Mouse (Mus musculus) liver, embryonic 12.5 days (tissue): Measurements from ENCODE around the gene Sp140. TPM values are rescaled to one million over a fixed set of nuclear protein-coding genes. Genes with fewer than 3 reads are reported as not detected.
"Not testable (repeated sequence)": the region's sequence is repeated elsewhere in the genome, so short reads cannot be mapped to it uniquely, and the experiment has no call there.

ENCODE experiments used
- ATAC-seq: fragments of 200-750 bp; cut with Nextera tagmentation; 2 replicates; pipeline ENCODE4 v1.8.0; 2017; ENCODE audit warnings: moderate number of reproducible peaks, mild to moderate bottlenecking, moderate library complexity
- H3K27ac ChIP-seq: fragments of 300-500 bp; sonication (generic); 2 replicates; pipeline ENCODE4 v1.5.1; 2016; ENCODE audit warnings: mild to moderate bottlenecking
- H3K27me3 ChIP-seq: fragments of 300-500 bp; sonication (generic); replicated peaks from 2 replicates; pipeline ENCODE4 v1.6.1; 2016; ENCODE audit warnings: mild to moderate bottlenecking, moderate library complexity
- H3K36me3 ChIP-seq: fragments of 300-500 bp; sonication (generic); 2 replicates; pipeline ENCODE4 v1.6.1; 2016; ENCODE audit warnings: mild to moderate bottlenecking, moderate library complexity
- H3K4me1 ChIP-seq: fragments of 300-500 bp; sonication (generic); 2 replicates; pipeline ENCODE4 v1.6.1; 2016
- H3K4me2 ChIP-seq: fragments of 300-500 bp; sonication (generic); 2 replicates; pipeline ENCODE4 v1.6.1; 2016; ENCODE audit warnings: mild to moderate bottlenecking, moderate library complexity
- H3K4me3 ChIP-seq: fragments of 300-500 bp; sonication (generic); 2 replicates; pipeline ENCODE4 v1.5.1; 2016; ENCODE audit warnings: mild to moderate bottlenecking, moderate library complexity
- H3K9ac ChIP-seq: fragments of 300-500 bp; sonication (generic); 2 replicates; pipeline ENCODE4 v1.6.1; 2016; ENCODE audit warnings: mild to moderate bottlenecking, moderate library complexity
- H3K9me3 ChIP-seq: fragments of 300-500 bp; sonication (generic); replicated peaks from 2 replicates; pipeline ENCODE4 v1.6.1; 2016; ENCODE audit warnings: mild to moderate bottlenecking, moderate library complexity
- WGBS: fragments of 180-500 bp; shearing (Covaris S2); methylation state at CpG from one replicate; pipeline ENCODE4 v1.1.7; 2016; ENCODE audit not compliant: insufficient replicate concordance; 5-methylcytosine and 5-hydroxymethylcytosine counted together
- polyA plus RNA-seq: library from polyadenylated mRNA; unstranded; fragments of >200 nt; fragmentation: Nextera tagmentation; extraction: Ambion mirVana; gene quantifications from 2 replicates; pipeline ENCODE4 v1.2.1, GENCODE M21; 2016

Sp140 gene
- polyA plus RNA-seq, 1 experiment from 2014 or later: 3.0 TPM

DNA sequence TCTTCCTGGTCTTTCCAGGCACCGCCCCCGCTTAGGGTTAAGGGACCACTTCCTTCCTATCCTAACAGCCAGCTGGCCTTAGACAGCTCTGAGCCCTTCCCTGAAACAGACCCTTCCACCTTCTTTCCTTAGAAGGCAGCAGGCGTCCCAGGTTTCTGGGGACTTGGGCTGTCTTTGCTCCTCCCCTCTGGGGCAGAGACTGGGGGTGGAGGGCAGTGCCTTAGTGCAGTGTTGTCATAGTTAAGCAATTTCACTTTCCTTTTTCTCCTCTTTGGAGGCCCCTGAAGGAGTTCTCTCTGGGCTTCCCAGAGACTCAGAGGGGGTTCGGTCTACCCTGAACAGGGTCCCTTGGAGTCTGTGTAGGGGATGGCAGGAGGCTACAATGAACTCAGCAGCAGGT lies 616 bp downstream of the Sp140 start:
- peak overlapping the region; percentile 54 for H3K4me2 ChIP-seq

GRCm38 (mm10) chr1:85604341-85604740 lies 4.2 kb downstream of the Sp140 start:
- H3K4me2 ChIP-seq, H3K9me3 ChIP-seq, H3K27ac ChIP-seq, H3K36me3 ChIP-seq, H3K27me3 ChIP-seq, H3K9ac ChIP-seq, H3K4me1 ChIP-seq, H3K4me3 ChIP-seq, ATAC-seq: not testable (repeated sequence)
- no CpG with 5 or more reads among the region's 1 CpGs for WGBS

More for the DNA sequence above, 616 bp downstream of the Sp140 start:
- peak overlapping the region; percentile 8; the same call in 1 of the 2 replicates for H3K4me3 ChIP-seq
- peak overlapping the region; percentile 31; the same call in 1 of the 2 replicates for H3K27ac ChIP-seq
- not testable (repeated sequence) for H3K36me3 ChIP-seq, H3K4me1 ChIP-seq, H3K9ac ChIP-seq, H3K9me3 ChIP-seq, ATAC-seq, H3K27me3 ChIP-seq
- 38% methylated on average over 4 of the region's 4 CpGs for WGBS

DNA sequence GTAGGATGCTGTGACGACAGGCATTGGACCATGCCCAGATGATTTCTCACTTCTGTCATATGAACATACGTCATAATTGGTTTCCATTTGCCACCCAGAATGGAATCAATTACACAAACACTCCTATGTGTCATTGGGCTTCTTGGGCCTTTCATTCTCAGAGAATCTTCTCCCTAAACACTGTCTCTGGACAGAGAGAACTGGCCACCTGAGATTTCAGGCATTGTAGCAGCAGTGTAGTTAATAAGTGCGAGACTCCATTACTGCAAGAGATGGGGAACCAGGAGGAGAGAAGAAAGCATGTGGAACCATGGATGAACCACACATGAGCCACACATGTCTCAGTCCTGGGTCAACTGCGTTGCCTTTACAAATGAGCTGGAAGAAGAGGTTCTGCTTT lies 8.2 kb downstream of the Sp140 start:
- 70% methylated on average over 3 of the region's 4 CpGs for WGBS
- ATAC-seq, H3K4me2 ChIP-seq, H3K4me1 ChIP-seq, H3K27ac ChIP-seq, H3K27me3 ChIP-seq, H3K9me3 ChIP-seq, H3K36me3 ChIP-seq, H3K9ac ChIP-seq, H3K4me3 ChIP-seq: not testable (repeated sequence)

- H3K27me3 ChIP-seq, H3K4me1 ChIP-seq, ATAC-seq, H3K4me3 ChIP-seq, H3K9me3 ChIP-seq, H3K9ac ChIP-seq, H3K4me2 ChIP-seq, H3K36me3 ChIP-seq, H3K27ac ChIP-seq: not testable (repeated sequence)
- no CpG with 5 or more reads among the region's 4 CpGs for WGBS
Measured at GRCm38 (mm10) chr1:85610581-85610980, 10.4 kb downstream of the Sp140 start.

GRCm38 (mm10) chr1:85615096-85615495 lies 14.9 kb downstream of the Sp140 start:
- H3K27ac ChIP-seq, H3K4me1 ChIP-seq, H3K36me3 ChIP-seq, H3K27me3 ChIP-seq, H3K9me3 ChIP-seq, ATAC-seq, H3K4me3 ChIP-seq, H3K4me2 ChIP-seq, H3K9ac ChIP-seq: not testable (repeated sequence)
- 79% methylated on average over 3 of the region's 3 CpGs for WGBS

DNA sequence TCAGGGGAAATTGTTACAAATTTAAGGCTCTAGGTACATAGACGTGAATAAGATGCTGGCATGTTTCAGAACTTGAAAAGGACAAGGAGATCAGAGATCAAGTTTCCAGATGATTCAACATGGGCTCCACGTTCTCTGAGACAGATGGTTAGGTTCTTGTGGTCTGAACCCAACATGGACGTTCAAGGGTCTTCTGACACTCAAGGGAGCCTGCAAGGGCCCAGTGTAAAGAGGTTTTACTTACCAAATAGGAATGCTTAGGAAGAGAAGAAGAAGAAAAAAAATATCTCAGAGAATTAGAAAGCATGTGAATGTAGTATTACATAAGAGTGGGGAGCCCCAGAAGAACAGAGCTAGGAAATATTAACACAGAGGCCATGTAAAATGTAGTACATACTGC lies 15.6 kb downstream of the Sp140 start:
- not testable (repeated sequence) for ATAC-seq, H3K4me1 ChIP-seq, H3K36me3 ChIP-seq, H3K4me3 ChIP-seq, H3K9ac ChIP-seq, H3K27me3 ChIP-seq, H3K4me2 ChIP-seq, H3K9me3 ChIP-seq, H3K27ac ChIP-seq
- WGBS: 56% methylated on average over 3 of the region's 3 CpGs

DNA sequence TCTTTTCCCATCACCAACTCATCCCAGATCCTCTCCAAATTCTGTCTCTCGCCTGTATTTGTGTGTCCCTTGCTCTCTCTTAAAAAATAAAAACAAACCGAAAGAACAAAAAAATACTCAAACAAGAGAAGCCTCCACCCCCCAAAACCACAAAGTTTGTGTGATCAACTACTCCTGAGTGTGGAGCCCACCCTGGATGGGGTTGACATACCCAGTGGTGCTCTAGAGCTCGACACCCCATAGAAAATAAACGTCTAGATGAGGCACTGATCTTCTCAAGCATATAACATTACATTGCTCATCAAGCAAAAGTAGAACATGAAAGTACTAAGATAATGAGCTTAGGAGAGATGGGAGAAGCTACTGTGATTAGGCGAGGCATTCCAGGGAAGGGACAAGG lies 17.0 kb downstream of the Sp140 start:
- not testable (repeated sequence) for H3K4me3 ChIP-seq, H3K27ac ChIP-seq, ATAC-seq, H3K9ac ChIP-seq, H3K27me3 ChIP-seq, H3K4me1 ChIP-seq, H3K36me3 ChIP-seq, H3K4me2 ChIP-seq, H3K9me3 ChIP-seq
- WGBS: 51% methylated on average over 4 of the region's 5 CpGs

GRCm38 (mm10) chr1:85618689-85619088 lies 18.5 kb downstream of the Sp140 start:
- ATAC-seq, H3K36me3 ChIP-seq, H3K9ac ChIP-seq, H3K4me1 ChIP-seq, H3K4me3 ChIP-seq, H3K27me3 ChIP-seq, H3K4me2 ChIP-seq, H3K9me3 ChIP-seq, H3K27ac ChIP-seq: not testable (repeated sequence)
- 68% methylated on average over 1 of the region's 1 CpGs for WGBS

DNA sequence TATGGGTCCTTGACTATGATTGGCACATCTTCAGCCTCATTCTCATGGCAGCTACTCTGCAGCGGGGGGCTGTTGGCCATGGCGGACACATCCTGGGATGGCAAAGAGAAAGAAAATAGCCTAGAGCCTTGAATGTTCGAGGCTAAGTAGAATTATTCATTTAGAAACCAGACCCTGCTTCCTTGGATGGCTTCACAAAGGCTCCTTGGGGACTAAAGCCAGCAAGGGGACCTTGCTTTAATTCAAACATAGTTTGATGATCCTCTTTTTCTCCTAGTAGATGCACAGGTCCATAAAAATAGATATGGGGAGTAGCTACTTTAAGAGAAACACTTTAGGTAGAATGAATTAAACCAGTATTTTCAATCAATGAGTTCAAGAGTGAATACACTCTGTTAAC lies 36.8 kb downstream of the Sp140 start:
- H3K27me3 ChIP-seq, H3K4me3 ChIP-seq, ATAC-seq, H3K4me1 ChIP-seq, H3K27ac ChIP-seq, H3K4me2 ChIP-seq, H3K36me3 ChIP-seq, H3K9ac ChIP-seq, H3K9me3 ChIP-seq: not testable (repeated sequence)
- WGBS: 67% methylated on average over 3 of the region's 3 CpGs

GRCm38 (mm10) chr1:85638144-85638543 lies 38.0 kb downstream of the Sp140 start:
- 65% methylated on average over 4 of the region's 4 CpGs for WGBS
- H3K27ac ChIP-seq, H3K4me3 ChIP-seq, H3K9me3 ChIP-seq, H3K4me1 ChIP-seq, H3K27me3 ChIP-seq, H3K36me3 ChIP-seq, H3K4me2 ChIP-seq, H3K9ac ChIP-seq, ATAC-seq: not testable (repeated sequence)

GRCm38 (mm10) chr1:85649881-85650280 lies 49.7 kb downstream of the Sp140 start, which contains the start of gene Sp100:
Gene Sp100 (plus strand): TSS chr1:85649988.
- not testable (repeated sequence) for H3K4me2 ChIP-seq, H3K4me1 ChIP-seq, H3K9ac ChIP-seq, H3K4me3 ChIP-seq, ATAC-seq, H3K27me3 ChIP-seq, H3K9me3 ChIP-seq, H3K27ac ChIP-seq, H3K36me3 ChIP-seq
- WGBS: 44% methylated on average over 6 of the region's 6 CpGs

DNA sequence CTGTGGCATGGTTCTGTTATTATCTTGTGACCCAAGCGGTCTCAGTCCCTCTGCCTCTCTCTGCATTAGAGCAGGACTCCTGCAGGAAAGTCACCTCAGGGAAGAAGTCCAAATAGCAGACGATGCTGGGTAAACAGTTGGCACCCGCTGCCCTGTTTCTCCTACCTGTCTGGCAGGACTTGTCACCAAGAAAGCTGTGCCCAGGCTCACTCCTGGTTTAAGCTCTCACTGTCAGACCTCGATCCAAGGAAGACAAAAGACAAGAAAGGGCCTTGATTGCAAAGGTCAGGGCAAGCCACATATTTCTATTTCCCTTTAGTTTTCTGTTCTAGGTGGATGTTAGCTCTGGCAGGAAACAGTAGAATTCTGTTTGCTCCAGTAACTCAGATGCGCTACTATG lies 50.3 kb downstream of the Sp140 start:
- ATAC-seq, H3K9me3 ChIP-seq, H3K4me1 ChIP-seq, H3K4me2 ChIP-seq, H3K27ac ChIP-seq, H3K36me3 ChIP-seq, H3K9ac ChIP-seq, H3K27me3 ChIP-seq, H3K4me3 ChIP-seq: not testable (repeated sequence)
- 67% methylated on average over 4 of the region's 5 CpGs for WGBS

- H3K4me3 ChIP-seq, H3K9ac ChIP-seq, H3K4me1 ChIP-seq, H3K4me2 ChIP-seq, H3K36me3 ChIP-seq, H3K27ac ChIP-seq, H3K9me3 ChIP-seq, ATAC-seq, H3K27me3 ChIP-seq: not testable (repeated sequence)
- 71% methylated on average over 13 of the region's 13 CpGs for WGBS
Measured at GRCm38 (mm10) chr1:85651770-85652275, 51.6 kb downstream of the Sp140 start.
